Mouse (Mus musculus) hindbrain, embryonic 13.5 days (tissue): ENCODE data around the gene BC051019. TPM values are rescaled to one million over a fixed set of nuclear protein-coding genes. Genes with fewer than 3 reads are reported as not detected.
A peak's percentile ranks its signal among the peaks of the same experiment; 100 is the strongest.

Experiments
- ATAC-seq: fragments of 200-750 bp; cut with Nextera tagmentation; 2 replicates; pipeline ENCODE4 v1.8.0; 2017; ENCODE audit warnings: moderate TSS enrichment; ENCODE audit not compliant: low FRiP score
- H3K27ac ChIP-seq: fragments of 300-500 bp; sonication (generic); 2 replicates; pipeline ENCODE4 v1.5.1; 2015; ENCODE audit warnings: inconsistent platforms, mild to moderate bottlenecking, moderate library complexity
- H3K27me3 ChIP-seq: fragments of 300-500 bp; sonication (generic); 2 replicates; pipeline ENCODE4 v1.6.1; 2015; ENCODE audit warnings: mild to moderate bottlenecking, inconsistent platforms
- H3K36me3 ChIP-seq: fragments of 300-500 bp; sonication (generic); 2 replicates; pipeline ENCODE4 v1.6.1; 2015; ENCODE audit warnings: mild to moderate bottlenecking, inconsistent platforms
- H3K4me1 ChIP-seq: fragments of 300-500 bp; sonication (generic); replicated peaks from 2 replicates; pipeline ENCODE4 v1.6.1; 2015; ENCODE audit warnings: inconsistent platforms
- H3K4me2 ChIP-seq: fragments of 300-500 bp; sonication (generic); 2 replicates; pipeline ENCODE4 v1.6.1; 2015; ENCODE audit warnings: inconsistent platforms, mild to moderate bottlenecking, moderate library complexity
- H3K4me3 ChIP-seq: fragments of 300-500 bp; sonication (generic); 2 replicates; pipeline ENCODE4 v1.5.1; 2015; ENCODE audit warnings: mild to moderate bottlenecking, inconsistent platforms
- H3K9ac ChIP-seq: fragments of 300-500 bp; sonication (generic); 2 replicates; pipeline ENCODE4 v1.6.1; 2015; ENCODE audit warnings: mild to moderate bottlenecking, inconsistent platforms
- H3K9me3 ChIP-seq: fragments of 300-500 bp; sonication (generic); 2 replicates; pipeline ENCODE4 v1.6.1; 2016; ENCODE audit warnings: inconsistent platforms
- WGBS: fragments of 180-500 bp; shearing (Covaris S2); methylation state at CpG from one replicate; pipeline ENCODE4 v1.1.7; 2015; 5-methylcytosine and 5-hydroxymethylcytosine counted together
- polyA plus RNA-seq: library from polyadenylated mRNA; unstranded; fragments of >200 nt; fragmentation: Nextera tagmentation; extraction: Ambion mirVana; gene quantifications from 2 replicates; pipeline ENCODE4 v1.2.1, GENCODE M21; 2015

The BC051019 gene
- polyA plus RNA-seq, 1 experiment from 2014 or later = 1.00 TPM

GRCm38 (mm10) chr7:109704016-109704377, 19.7 kb downstream of the BC051019 start:
- Histone ChIP-seq H3K4me3 (peak overlapping the region; percentile 59), H3K27me3 (0 out of 2 replicates have a peak, but pooled peaks cover 4% of the 10 kb centered on the region), H3K9me3 (no peaks in the 10 kb centered on the region), H3K9ac (peak overlapping the region; percentile 72), H3K4me2 (peak overlapping the region; percentile 65), H3K4me1 (0 out of 2 replicates have a peak, but pooled peaks cover 6% of the 10 kb centered on the region), H3K27ac (peak overlapping the region; percentile 55), H3K36me3 (peaks cover 3% of the 10 kb centered on the region; the same call in 1 of the 2 replicates)
- whole genome bisulfite sequencing = 2% methylated on average over 17 of the region's 17 CpGs
- no peak for ATAC-seq

- Histone ChIP-seq H3K4me3 (peak within 1 kb of the TSS; percentile 59), H3K9ac (peak within 1 kb of the TSS; percentile 72), H3K9me3 (no peaks in the 10 kb centered on the region), H3K27me3 (0 out of 2 replicates have a peak, but pooled peaks cover 4% of the 10 kb centered on the region), H3K4me2 (peak within 1 kb of the TSS; percentile 65), H3K36me3 (no peaks in the 10 kb centered on the region), H3K4me1 (0 out of 2 replicates have a peak, but pooled peaks cover 6% of the 10 kb centered on the region), H3K27ac (peak within 1 kb of the TSS; percentile 55)
- under 1% methylated on average over 61 of the region's 61 CpGs for WGBS
- peak; percentile 96 for ATAC-seq
Observed at GRCm38 (mm10) chr7:109703190-109704015, 20.2 kb downstream of the BC051019 start, which contains the start of the genes St5 and Akip1. Gene St5, minus strand, starts transcription at chr7:109703605. Gene Akip1, plus strand, starts transcription at chr7:109703690.

GRCm38 (mm10) chr7:109702721-109703120, 20.9 kb downstream of the BC051019 start:
- Histone ChIP-seq H3K4me3 (peak overlapping the region; percentile 59), H3K4me2 (peak overlapping the region; percentile 65), H3K9me3 (no peaks in the 10 kb centered on the region), H3K27ac (no peak overlapping the region), H3K36me3 (no peaks in the 10 kb centered on the region), H3K27me3 (0 out of 2 replicates have a peak, but pooled peaks cover 4% of the 10 kb centered on the region), H3K9ac (no peak overlapping the region; the same call in 1 of the 2 replicates), H3K4me1 (0 out of 2 replicates have a peak, but pooled peaks cover 6% of the 10 kb centered on the region)
- no peak for ATAC-seq
- 38% methylated on average over 4 of the region's 4 CpGs for WGBS

GRCm38 (mm10) chr7:109700213-109700612, 23.4 kb downstream of the BC051019 start:
- no peaks in the 10 kb centered on the region for H3K9me3 ChIP-seq
- no peak overlapping the region for H3K4me3 ChIP-seq
- no peak overlapping the region for H3K4me2 ChIP-seq
- no peak overlapping the region for H3K27ac ChIP-seq
- no peak overlapping the region for H3K9ac ChIP-seq
- ATAC-seq = no peak
- H3K27me3 ChIP-seq = 0 out of 2 replicates have a peak, but pooled peaks cover 4% of the 10 kb centered on the region
- 0 out of 2 replicates have a peak, but pooled peaks cover 6% of the 10 kb centered on the region for H3K4me1 ChIP-seq
- H3K36me3 ChIP-seq = no peaks in the 10 kb centered on the region

- Histone ChIP-seq H3K27me3 (no peaks in the 10 kb centered on the region), H3K4me3 (no peak overlapping the region), H3K4me2 (no peak overlapping the region), H3K36me3 (no peaks in the 10 kb centered on the region), H3K9ac (no peak overlapping the region), H3K27ac (no peak overlapping the region), H3K4me1 (no peaks in the 10 kb centered on the region), H3K9me3 (no peaks in the 10 kb centered on the region)
- WGBS = 91% methylated on average over 10 of the region's 10 CpGs
- ATAC-seq = no peak
Observed at GRCm38 (mm10) chr7:109695339-109695726, 28.3 kb downstream of the BC051019 start.

- Histone ChIP-seq H3K4me2 (no peak overlapping the region), H3K4me1 (no peaks in the 10 kb centered on the region), H3K4me3 (no peak overlapping the region), H3K27ac (no peak overlapping the region), H3K9ac (no peak overlapping the region), H3K9me3 (no peaks in the 10 kb centered on the region), H3K27me3 (no peaks in the 10 kb centered on the region), H3K36me3 (no peaks in the 10 kb centered on the region)
- no peak for ATAC-seq
- WGBS = 79% methylated on average over 13 of the region's 13 CpGs
Observed at GRCm38 (mm10) chr7:109694576-109695338, 28.9 kb downstream of the BC051019 start.

GRCm38 (mm10) chr7:109690961-109691360, 32.7 kb downstream of the BC051019 start:
- Histone ChIP-seq H3K36me3 (no peaks in the 10 kb centered on the region), H3K27me3 (no peaks in the 10 kb centered on the region), H3K9me3 (no peaks in the 10 kb centered on the region), H3K4me2 (no peak overlapping the region), H3K27ac (no peak overlapping the region), H3K4me1 (no peaks in the 10 kb centered on the region; the same call in 1 of the 2 replicates), H3K4me3 (no peak overlapping the region), H3K9ac (no peak overlapping the region)
- 93% methylated on average over 5 of the region's 5 CpGs for whole genome bisulfite sequencing
- ATAC-seq = no peak

GRCm38 (mm10) chr7:109690101-109690500, 33.5 kb downstream of the BC051019 start:
- Histone ChIP-seq H3K4me3 (no peak overlapping the region), H3K4me2 (no peak overlapping the region), H3K36me3 (no peaks in the 10 kb centered on the region), H3K27ac (no peak overlapping the region), H3K9ac (no peak overlapping the region), H3K4me1 (no peaks in the 10 kb centered on the region; the same call in 1 of the 2 replicates), H3K9me3 (no peaks in the 10 kb centered on the region), H3K27me3 (no peaks in the 10 kb centered on the region)
- ATAC-seq = no peak
- 88% methylated on average over 3 of the region's 3 CpGs for WGBS

- no peak overlapping the region for H3K4me3 ChIP-seq
- H3K4me2 ChIP-seq = no peak overlapping the region
- H3K27ac ChIP-seq = no peak overlapping the region
- H3K4me1 ChIP-seq = no peaks in the 10 kb centered on the region; the same call in 1 of the 2 replicates
- H3K9ac ChIP-seq = no peak overlapping the region
- H3K27me3 ChIP-seq = no peaks in the 10 kb centered on the region
- ATAC-seq = no peak
- no peaks in the 10 kb centered on the region for H3K36me3 ChIP-seq
- H3K9me3 ChIP-seq = no peaks in the 10 kb centered on the region
- 47% methylated on average over 9 of the region's 9 CpGs for WGBS
Observed at GRCm38 (mm10) chr7:109686585-109687128, 37.0 kb downstream of the BC051019 start.

GRCm38 (mm10) chr7:109680879-109681278, 42.8 kb downstream of the BC051019 start:
- H3K27ac ChIP-seq = no peak overlapping the region
- H3K4me2 ChIP-seq = no peak overlapping the region
- no peak overlapping the region for H3K4me3 ChIP-seq
- WGBS = 93% methylated on average over 1 of the region's 1 CpGs
- H3K9me3 ChIP-seq = no peaks in the 10 kb centered on the region
- ATAC-seq = no peak
- H3K27me3 ChIP-seq = no peaks in the 10 kb centered on the region
- no peak overlapping the region for H3K9ac ChIP-seq
- no peaks in the 10 kb centered on the region for H3K4me1 ChIP-seq
- H3K36me3 ChIP-seq = no peaks in the 10 kb centered on the region

- Histone ChIP-seq H3K36me3 (no peaks in the 10 kb centered on the region), H3K9ac (no peak overlapping the region), H3K27ac (no peak overlapping the region), H3K27me3 (no peaks in the 10 kb centered on the region), H3K4me2 (no peak overlapping the region), H3K4me3 (no peak overlapping the region), H3K4me1 (no peaks in the 10 kb centered on the region), H3K9me3 (no peaks in the 10 kb centered on the region)
- 89% methylated on average over 2 of the region's 2 CpGs for WGBS
- no peak for ATAC-seq
Observed at GRCm38 (mm10) chr7:109680284-109680683, 43.4 kb downstream of the BC051019 start.
